Mouse (Mus musculus) heart, adult 9 months (tissue): ENCODE data around the gene Pmpca.
"Not testable (repeated sequence)": the region's sequence is repeated elsewhere in the genome, so short reads cannot be mapped to it uniquely, and the experiment has no call there.

Source experiments
- DNase-seq, 2 experiments: peaks; one replicate each; pipeline ENCODE4 v3.0.0; 2022; ENCODE audit warnings: low spot score in 2 of 2

Pmpca gene

GRCm38 (mm10) chr2:26368572-26368971, 20.6 kb upstream of the Pmpca start:
- DNase-seq: peak; percentile 67 to 71

GRCm38 (mm10) chr2:26372396-26372795, 16.7 kb upstream of the Pmpca start:
- no peak for DNase-seq

GRCm38 (mm10) chr2:26380131-26380771, 8.9 kb upstream of the Pmpca start, which contains the start of gene Snapc4:
Gene Snapc4 (minus strand): TSS chr2:26380653.
- DNase-seq: peak; percentile 76 to 79

GRCm38 (mm10) chr2:26380871-26381270, 8.3 kb upstream of the Pmpca start:
- not testable (repeated sequence) for DNase-seq

GRCm38 (mm10) chr2:26387713-26388112, 1.4 kb upstream of the Pmpca start:
- DNase-seq: no peak

- DNase-seq: peak in 1 of 2 experiments; percentile 27
These were observed 421 bp upstream of the Pmpca start for GRCm38 (mm10) chr2:26388682-26389153.

- no peak for DNase-seq
These were observed 1.8 kb downstream of the Pmpca start for GRCm38 (mm10) chr2:26390954-26391353.

GRCm38 (mm10) chr2:26391617-26392016, 2.5 kb downstream of the Pmpca start:
- DNase-seq: no peak

GRCm38 (mm10) chr2:26398978-26399377, 9.8 kb downstream of the Pmpca start:
- DNase-seq: peak in 1 of 2 experiments; percentile 30

GRCm38 (mm10) chr2:26399647-26400046, 10.5 kb downstream of the Pmpca start:
- peak; percentile 70 for DNase-seq

GRCm38 (mm10) chr2:26400296-26400695, 11.2 kb downstream of the Pmpca start:
- no peak for DNase-seq

GRCm38 (mm10) chr2:26401023-26401422, 11.9 kb downstream of the Pmpca start:
- DNase-seq: no peak

- DNase-seq: no peak
These were observed 13.1 kb downstream of the Pmpca start for GRCm38 (mm10) chr2:26402265-26402664.

GRCm38 (mm10) chr2:26403306-26403705, 14.2 kb downstream of the Pmpca start:
- no peak for DNase-seq

- DNase-seq: peak; percentile 94 to 97
These were observed 19.6 kb downstream of the Pmpca start, which contains the start of gene Inpp5e for GRCm38 (mm10) chr2:26408515-26409356. Gene Inpp5e (minus strand): TSS chr2:26409203.

GRCm38 (mm10) chr2:26409362-26409761, 20.2 kb downstream of the Pmpca start:
- peak in 1 of 2 experiments; percentile 31 for DNase-seq

- DNase-seq: no peak
These were observed 21.0 kb downstream of the Pmpca start for GRCm38 (mm10) chr2:26410091-26410490.

- DNase-seq: no peak
These were observed 21.8 kb downstream of the Pmpca start for GRCm38 (mm10) chr2:26410931-26411411.

- no peak for DNase-seq
These were observed 27.9 kb downstream of the Pmpca start for GRCm38 (mm10) chr2:26417066-26417465.

GRCm38 (mm10) chr2:26418120-26418519, 29.0 kb downstream of the Pmpca start:
- DNase-seq: no peak

- no peak for DNase-seq
These were observed 32.8 kb downstream of the Pmpca start for GRCm38 (mm10) chr2:26421969-26422368.

GRCm38 (mm10) chr2:26423086-26423485, 33.9 kb downstream of the Pmpca start:
- DNase-seq: no peak

GRCm38 (mm10) chr2:26424541-26424940, 35.4 kb downstream of the Pmpca start:
- no peak for DNase-seq
